Mouse (Mus musculus) subcutaneous adipose tissue, adult 2 months (tissue): ENCODE results near the gene Adam6a. TPM values are rescaled to one million over a fixed set of nuclear protein-coding genes. Genes with fewer than 3 reads are reported as not detected.

Experiments
- polyA plus RNA-seq: library from polyadenylated mRNA; depleted of rRNA; stranded (reverse); fragments of >200 nt; gene quantifications from 2 replicates; pipeline ENCODE4 v1.2.3, GENCODE M21; 2012; ENCODE audit warnings: low replicate concordance; rRNA removed

The Adam6a gene
- polyA plus RNA-seq: not detected in 2 replicates

DNA sequence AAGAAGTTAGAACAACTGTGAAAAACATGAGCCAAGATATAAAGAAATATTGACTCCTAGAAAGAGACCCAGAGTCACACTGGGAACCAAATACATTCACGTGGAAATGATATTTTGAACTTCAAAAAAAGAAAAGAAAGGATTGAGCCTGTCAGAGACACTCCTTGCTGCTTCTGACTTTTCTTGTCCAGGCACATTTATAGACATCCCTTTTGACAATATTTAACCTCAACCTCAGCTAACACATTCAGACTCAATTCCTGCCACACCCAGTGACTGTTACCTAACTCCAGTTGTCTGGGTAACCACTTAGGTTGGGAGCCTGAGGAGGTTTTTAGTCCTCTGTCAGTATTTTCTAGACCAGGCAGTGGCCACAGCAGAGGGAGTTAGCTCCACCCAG, at the start of gene Adam6a:
Gene Adam6a, plus strand, starts transcription at position 301 of the 400 bp plus-strand sequence.

Other genes with a start within 250 kb of the Adam6a start
- not detected in 2 replicates for gene Adam6b, start 54.4 kb upstream of the Adam6a start, polyA plus RNA-seq